Mouse (Mus musculus) heart, embryonic 16.5 days (tissue): ENCODE measurements around the gene Syngr2. TPM values are rescaled to one million over a fixed set of nuclear protein-coding genes. Genes with fewer than 3 reads are reported as not detected.

Experiments
- ATAC-seq: fragments of 200-750 bp; cut with Nextera tagmentation; replicated peaks from 2 replicates; pipeline ENCODE4 v1.8.0; 2017; ENCODE audit warnings: moderate number of reproducible peaks; ENCODE audit not compliant: insufficient read depth, low FRiP score; ENCODE audit errors: extremely low read depth
- H3K27ac ChIP-seq: fragments of 300-500 bp; sonication (generic); 2 replicates; pipeline ENCODE4 v1.5.1; 2014; ENCODE audit warnings: mild to moderate bottlenecking, low read length, control low read depth, moderate library complexity
- H3K27me3 ChIP-seq: fragments of 300-500 bp; sonication (generic); 2 replicates; pipeline ENCODE4 v1.6.1; 2014; ENCODE audit warnings: low read length, mixed read lengths; ENCODE audit not compliant: control insufficient read depth, insufficient read depth
- H3K36me3 ChIP-seq: fragments of 300-500 bp; sonication (generic); 2 replicates; pipeline ENCODE4 v1.6.1; 2014; ENCODE audit not compliant: control insufficient read depth, insufficient read depth
- H3K4me1 ChIP-seq: fragments of 300-500 bp; sonication (generic); 2 replicates; pipeline ENCODE4 v1.6.1; 2014; ENCODE audit warnings: low read length, mixed read lengths; ENCODE audit not compliant: control insufficient read depth, insufficient read depth
- H3K4me2 ChIP-seq: fragments of 300-500 bp; sonication (generic); 2 replicates; pipeline ENCODE4 v1.6.1; 2014; ENCODE audit warnings: low read depth, mild to moderate bottlenecking, control low read depth, low read length
- H3K4me3 ChIP-seq: fragments of 300-500 bp; sonication (generic); 2 replicates; pipeline ENCODE4 v1.5.1; 2014; ENCODE audit warnings: mild to moderate bottlenecking, control low read depth, low read length
- H3K9ac ChIP-seq: fragments of 300-500 bp; sonication (generic); 2 replicates; pipeline ENCODE4 v1.6.1; 2014; ENCODE audit warnings: low read length, control low read depth
- H3K9me3 ChIP-seq: fragments of 300-500 bp; sonication (generic); replicated peaks from 2 replicates; pipeline ENCODE4 v1.6.1; 2016; ENCODE audit warnings: low read length; ENCODE audit not compliant: control insufficient read depth
- WGBS: fragments of 180-500 bp; shearing (Covaris S2); extraction: QIAGEN DNeasy Blood & Tissue Kit; methylation state at CpG from one replicate; pipeline ENCODE4 v1.1.7; 2014; 5-methylcytosine and 5-hydroxymethylcytosine counted together
- polyA plus RNA-seq: library from polyadenylated mRNA; unstranded; fragments of >200 nt; fragmentation: Nextera tagmentation; extraction: Ambion mirVana; gene quantifications from 2 replicates; pipeline ENCODE4 v1.2.1, GENCODE M21; 2015

Syngr2 gene
- polyA plus RNA-seq, 1 experiment from 2014 or later, result 133 TPM

GRCm38 (mm10) chr11:117769683-117770047 lies 39.8 kb upstream of the Syngr2 start:
- Histone ChIP-seq H3K36me3 (peaks cover 22% of the 10 kb centered on the region), H3K27ac (no peak overlapping the region), H3K9ac (no peak overlapping the region), H3K4me2 (no peak overlapping the region), H3K4me1 (no peaks in the 10 kb centered on the region; the same call in 1 of the 2 replicates), H3K4me3 (no peak overlapping the region), H3K27me3 (no peaks in the 10 kb centered on the region), H3K9me3 (no peaks in the 10 kb centered on the region)
- no peak for ATAC-seq
- 85% methylated on average over 7 of the region's 7 CpGs for WGBS

DNA sequence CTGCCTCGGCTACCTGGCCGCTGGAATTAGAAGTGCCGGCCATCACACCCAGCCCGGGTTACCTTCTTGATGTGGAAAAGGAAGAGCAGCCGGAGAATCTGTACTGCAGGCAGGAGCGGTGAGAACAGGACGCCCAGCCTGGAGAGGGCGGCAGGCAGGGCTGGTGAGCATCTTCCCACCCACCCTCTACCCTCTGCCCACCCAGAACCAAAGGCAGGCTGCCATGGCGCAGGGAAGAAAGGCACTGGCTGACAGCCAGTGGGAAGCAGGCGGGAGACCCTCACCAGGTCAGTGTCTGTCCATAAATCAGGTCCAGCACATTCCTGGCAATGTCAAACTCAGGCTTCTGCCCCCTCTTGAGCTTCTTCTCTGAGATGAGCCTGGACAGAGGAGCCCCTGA lies 39.1 kb upstream of the Syngr2 start:
- WGBS, result 85% methylated on average over 10 of the region's 10 CpGs
- no peak overlapping the region for H3K27ac ChIP-seq
- H3K4me3 ChIP-seq, result no peak overlapping the region
- H3K27me3 ChIP-seq, result no peaks in the 10 kb centered on the region
- H3K9me3 ChIP-seq, result no peaks in the 10 kb centered on the region
- ATAC-seq, result no peak
- H3K36me3 ChIP-seq, result peaks cover 22% of the 10 kb centered on the region
- H3K4me1 ChIP-seq, result no peaks in the 10 kb centered on the region; the same call in 1 of the 2 replicates
- H3K9ac ChIP-seq, result no peak overlapping the region
- H3K4me2 ChIP-seq, result no peak overlapping the region

DNA sequence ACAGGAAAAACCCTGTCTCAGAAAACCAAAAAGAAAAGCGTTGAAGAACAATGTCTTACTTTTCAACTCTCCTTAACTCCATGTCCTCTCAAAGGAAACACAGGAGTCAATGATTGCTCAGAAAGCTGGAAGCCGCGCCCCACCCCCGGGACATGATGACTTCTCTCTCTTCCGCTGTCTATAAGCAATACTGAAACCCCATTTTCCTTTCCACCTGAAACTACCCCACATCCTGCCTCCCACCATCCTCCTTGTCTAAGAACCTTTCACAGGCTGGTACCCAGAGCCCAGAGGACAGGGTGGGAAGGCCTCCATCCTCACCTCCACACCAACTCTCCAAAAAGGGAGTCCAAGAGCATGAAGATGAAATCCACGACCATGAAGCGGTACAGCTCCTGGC lies 37.1 kb upstream of the Syngr2 start:
- Histone ChIP-seq H3K9me3 (no peaks in the 10 kb centered on the region), H3K4me2 (no peak overlapping the region), H3K4me1 (no peaks in the 10 kb centered on the region; the same call in 1 of the 2 replicates), H3K9ac (no peak overlapping the region), H3K27ac (no peak overlapping the region), H3K4me3 (no peak overlapping the region), H3K36me3 (peaks cover 12% of the 10 kb centered on the region; the same call in 1 of the 2 replicates), H3K27me3 (no peaks in the 10 kb centered on the region)
- ATAC-seq, result no peak
- WGBS, result 92% methylated on average over 7 of the region's 7 CpGs

GRCm38 (mm10) chr11:117774925-117775324 lies 34.5 kb upstream of the Syngr2 start:
- H3K9me3 ChIP-seq, result no peaks in the 10 kb centered on the region
- H3K36me3 ChIP-seq, result peaks cover 5% of the 10 kb centered on the region; the same call in 1 of the 2 replicates
- H3K4me1 ChIP-seq, result peaks cover 11% of the 10 kb centered on the region
- WGBS, result 90% methylated on average over 10 of the region's 10 CpGs
- H3K9ac ChIP-seq, result no peak overlapping the region
- H3K4me2 ChIP-seq, result no peak overlapping the region
- no peak overlapping the region for H3K4me3 ChIP-seq
- H3K27ac ChIP-seq, result no peak overlapping the region
- no peak for ATAC-seq
- H3K27me3 ChIP-seq, result no peaks in the 10 kb centered on the region

GRCm38 (mm10) chr11:117775540-117775939 lies 33.9 kb upstream of the Syngr2 start:
- Histone ChIP-seq H3K4me1 (peaks cover 11% of the 10 kb centered on the region), H3K27me3 (no peaks in the 10 kb centered on the region), H3K4me2 (no peak overlapping the region), H3K4me3 (no peak overlapping the region), H3K9me3 (no peaks in the 10 kb centered on the region), H3K9ac (no peak overlapping the region), H3K36me3 (peaks cover 5% of the 10 kb centered on the region; the same call in 1 of the 2 replicates), H3K27ac (no peak overlapping the region)
- no peak for ATAC-seq
- WGBS, result 87% methylated on average over 13 of the region's 13 CpGs

DNA sequence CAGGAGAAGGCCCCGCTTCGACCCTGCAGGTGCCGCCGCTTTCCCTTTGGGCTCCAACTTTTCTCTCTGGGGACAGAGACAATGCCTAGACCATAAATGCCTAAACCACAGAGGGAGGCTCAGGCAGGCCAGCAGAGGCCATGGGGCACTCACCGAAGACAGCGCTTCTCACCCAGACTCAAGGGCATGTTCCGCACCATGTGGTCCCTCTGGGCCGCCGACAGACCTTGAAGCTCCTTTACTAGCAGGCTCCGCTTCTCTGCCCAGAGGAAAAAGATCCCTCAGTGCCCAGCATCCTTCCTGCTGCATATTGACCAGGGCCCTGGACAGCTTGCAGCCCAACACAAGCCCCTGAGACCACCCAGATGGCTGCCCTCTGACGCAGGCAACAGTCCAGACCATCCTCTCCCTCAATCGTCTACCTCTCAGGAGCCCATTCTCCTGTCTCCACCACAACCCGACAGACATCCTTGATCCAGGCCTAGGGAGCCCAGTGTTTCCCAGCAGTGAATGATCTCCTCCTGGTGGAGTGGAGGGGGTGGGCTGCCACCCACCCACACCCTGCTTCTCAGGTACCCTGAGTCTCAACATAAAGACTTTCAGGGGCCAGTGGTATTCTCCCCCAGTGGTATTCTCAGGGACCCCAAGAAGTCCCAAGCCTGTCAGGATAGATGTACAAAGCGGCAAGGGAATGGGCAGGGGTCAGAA lies 33.2 kb upstream of the Syngr2 start:
- H3K4me2 ChIP-seq, result no peak overlapping the region
- H3K9me3 ChIP-seq, result no peaks in the 10 kb centered on the region
- 91% methylated on average over 14 of the region's 14 CpGs for WGBS
- no peak for ATAC-seq
- H3K27ac ChIP-seq, result no peak overlapping the region
- no peaks in the 10 kb centered on the region for H3K27me3 ChIP-seq
- peaks cover 5% of the 10 kb centered on the region; the same call in 1 of the 2 replicates for H3K36me3 ChIP-seq
- H3K4me1 ChIP-seq, result peaks cover 17% of the 10 kb centered on the region
- H3K4me3 ChIP-seq, result no peak overlapping the region
- H3K9ac ChIP-seq, result no peak overlapping the region

- H3K27me3 ChIP-seq, result no peaks in the 10 kb centered on the region
- no peak overlapping the region for H3K27ac ChIP-seq
- H3K36me3 ChIP-seq, result no peaks in the 10 kb centered on the region; the same call in 1 of the 2 replicates
- peaks cover 25% of the 10 kb centered on the region for H3K4me1 ChIP-seq
- no peak overlapping the region for H3K9ac ChIP-seq
- H3K9me3 ChIP-seq, result no peaks in the 10 kb centered on the region
- H3K4me3 ChIP-seq, result no peak overlapping the region
- WGBS, result 88% methylated on average over 5 of the region's 5 CpGs
- no peak for ATAC-seq
- H3K4me2 ChIP-seq, result no peak overlapping the region
Measured at GRCm38 (mm10) chr11:117777111-117777510, 32.4 kb upstream of the Syngr2 start.

- H3K27ac ChIP-seq, result no peak overlapping the region
- no peaks in the 10 kb centered on the region for H3K9me3 ChIP-seq
- H3K36me3 ChIP-seq, result no peaks in the 10 kb centered on the region; the same call in 1 of the 2 replicates
- no peak for ATAC-seq
- WGBS, result 94% methylated on average over 11 of the region's 11 CpGs
- no peak overlapping the region for H3K4me3 ChIP-seq
- H3K9ac ChIP-seq, result no peak overlapping the region
- no peak overlapping the region for H3K4me2 ChIP-seq
- H3K27me3 ChIP-seq, result no peaks in the 10 kb centered on the region
- peaks cover 31% of the 10 kb centered on the region for H3K4me1 ChIP-seq
Measured at GRCm38 (mm10) chr11:117778031-117778430, 31.4 kb upstream of the Syngr2 start.

DNA sequence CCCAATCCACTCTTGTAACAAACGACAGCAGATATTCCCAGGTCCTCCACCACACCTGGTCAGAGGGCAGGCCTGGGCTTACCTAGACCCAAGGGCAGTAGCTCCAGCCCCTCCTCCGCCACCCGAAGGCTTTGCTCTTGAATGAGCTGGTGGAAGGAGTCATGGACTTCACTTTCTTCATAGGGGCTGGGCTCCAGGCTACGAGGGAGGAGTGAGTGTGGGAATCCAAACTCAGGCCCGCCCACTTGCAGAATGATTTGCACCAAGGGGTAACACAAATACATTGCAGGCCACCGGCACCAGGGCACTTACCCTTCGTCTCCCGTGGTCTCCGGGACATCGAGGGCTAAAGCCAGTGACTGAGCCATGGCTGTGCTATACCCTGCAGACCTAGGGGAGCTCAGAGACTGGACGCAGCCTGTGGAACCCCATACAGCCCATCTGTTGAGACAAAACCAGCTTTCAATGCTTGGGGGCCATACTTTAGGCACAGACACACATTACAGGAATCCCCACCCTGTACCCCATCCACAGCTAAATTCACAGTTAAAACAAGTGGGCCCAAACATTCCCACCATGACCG lies 30.5 kb upstream of the Syngr2 start:
- ATAC-seq, result no peak
- Histone ChIP-seq H3K9ac (peak overlapping the region; percentile 76), H3K4me2 (peak overlapping the region; percentile 98), H3K4me1 (peaks cover 33% of the 10 kb centered on the region), H3K9me3 (no peaks in the 10 kb centered on the region), H3K36me3 (no peaks in the 10 kb centered on the region; the same call in 1 of the 2 replicates), H3K27me3 (no peaks in the 10 kb centered on the region), H3K27ac (peak overlapping the region; percentile 90), H3K4me3 (peak overlapping the region; percentile 59)
- WGBS, result 56% methylated on average over 12 of the region's 12 CpGs
